Mouse (Mus musculus) R1 (cell line): Measurements from ENCODE around the gene Emc6.
A peak's percentile ranks its signal among the peaks of the same experiment; 100 is the strongest.

Source experiments
- DNase-seq: peaks from one replicate; pipeline ENCODE4 v3.0.0-alpha.2; 2018; ENCODE audit warnings: low read depth, low spot score

Gene Emc6

GRCm38 (mm10) chr11:73176186-73176585 is 651 bp downstream of the Emc6 start:
- peak; percentile 18 for DNase-seq

DNA sequence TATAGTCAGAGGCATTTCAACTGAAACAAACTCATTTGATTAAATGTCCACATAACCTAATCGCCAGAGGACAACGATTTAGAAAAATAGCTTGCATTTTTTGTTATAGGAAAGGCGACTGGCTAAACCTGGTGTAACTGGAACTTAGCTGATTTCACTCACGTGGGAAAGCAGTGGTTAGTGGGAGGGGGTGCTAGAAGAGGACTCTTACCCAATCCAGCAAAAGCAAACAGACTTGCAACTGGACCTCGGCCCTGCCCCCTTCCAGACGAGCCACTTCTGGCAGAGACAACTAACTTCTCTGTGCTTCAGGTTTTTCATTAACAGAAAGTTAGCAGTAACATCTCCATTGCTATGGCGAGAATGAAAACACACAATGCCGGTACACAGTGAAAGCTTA is 1.2 kb downstream of the Emc6 start:
- peak; percentile 40 for DNase-seq

GRCm38 (mm10) chr11:73172186-73172585 is 4.7 kb downstream of the Emc6 start:
- no peak for DNase-seq

DNA sequence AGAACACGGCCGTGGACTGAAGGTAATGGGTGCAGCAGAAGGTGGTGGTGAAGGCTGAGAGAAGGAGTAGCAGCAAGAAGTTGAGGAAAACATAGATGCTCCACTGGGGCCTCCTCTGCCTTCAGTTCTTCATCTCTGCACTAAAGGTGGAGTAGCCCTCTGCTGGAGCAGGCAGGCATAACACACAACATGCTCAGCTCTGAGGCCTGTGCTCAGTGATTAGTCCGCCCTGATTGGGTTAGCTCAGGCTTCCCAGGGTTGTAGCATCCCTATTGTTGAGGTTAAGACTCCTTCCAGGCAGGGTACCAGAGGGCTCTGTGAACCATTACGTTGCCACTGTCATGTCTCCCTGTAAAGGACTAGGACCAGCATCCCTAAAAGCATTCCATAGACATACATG is 7.6 kb downstream of the Emc6 start:
- peak; percentile 92 for DNase-seq

DNA sequence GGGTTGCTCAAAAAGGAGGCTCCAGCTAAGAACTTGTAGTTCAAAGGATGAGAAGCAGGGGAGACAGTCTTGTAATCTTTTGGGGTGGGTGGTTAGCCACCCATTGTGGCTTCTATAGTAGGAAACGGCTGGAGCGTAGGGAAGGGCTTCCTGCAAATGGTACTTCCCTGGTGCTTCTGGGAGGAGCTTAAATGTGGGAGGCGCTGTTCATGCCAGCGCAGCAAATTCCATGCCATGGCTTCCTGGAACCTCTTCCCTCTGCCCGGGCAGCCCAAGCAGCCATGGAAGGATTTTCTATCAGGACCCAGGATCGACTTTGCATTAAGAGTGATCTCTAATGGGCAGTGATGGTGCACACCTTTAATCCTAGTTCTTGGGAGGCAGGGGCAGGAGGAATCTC is 8.3 kb downstream of the Emc6 start:
- peak; percentile 64 for DNase-seq

DNA sequence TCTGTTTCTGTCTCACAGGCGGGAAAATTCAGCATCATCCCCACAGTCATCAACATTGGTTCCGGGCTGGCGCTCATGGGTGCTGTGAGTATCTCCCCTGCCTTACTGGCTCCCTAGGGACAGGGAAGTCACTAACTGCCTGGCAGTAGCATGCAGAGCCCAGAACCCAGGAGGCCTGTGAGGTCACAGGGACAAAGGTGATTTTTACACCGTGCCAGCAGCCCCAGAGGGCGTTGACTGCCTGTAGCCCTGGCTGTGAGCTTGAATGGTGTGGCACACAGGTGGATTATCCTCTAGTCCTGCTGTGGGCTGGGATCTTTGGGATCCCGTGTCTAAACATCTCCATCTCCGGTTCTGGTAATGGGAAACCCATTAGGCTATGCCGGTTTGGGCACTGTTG is 8.8 kb downstream of the Emc6 start:
- DNase-seq, result no peak

DNA sequence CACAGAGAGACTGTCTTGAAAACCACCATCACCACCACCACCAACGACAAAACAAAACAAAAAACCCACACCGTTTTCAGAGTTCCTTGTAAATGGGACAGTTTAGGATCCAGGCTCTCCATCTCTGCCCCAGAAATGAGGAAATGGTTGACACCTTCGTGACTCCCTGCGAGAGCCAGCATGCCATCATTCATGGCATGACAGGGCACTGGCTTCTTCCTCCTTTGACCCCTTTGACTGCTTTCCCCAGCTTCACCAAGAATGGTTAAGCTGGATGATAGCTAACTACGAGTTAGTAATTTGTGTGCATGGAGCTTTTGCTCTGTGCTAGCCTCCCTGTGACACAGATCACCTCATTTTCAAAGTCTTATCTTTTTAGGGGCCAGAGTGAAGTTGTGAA is 14.6 kb downstream of the Emc6 start:
- no peak for DNase-seq

DNA sequence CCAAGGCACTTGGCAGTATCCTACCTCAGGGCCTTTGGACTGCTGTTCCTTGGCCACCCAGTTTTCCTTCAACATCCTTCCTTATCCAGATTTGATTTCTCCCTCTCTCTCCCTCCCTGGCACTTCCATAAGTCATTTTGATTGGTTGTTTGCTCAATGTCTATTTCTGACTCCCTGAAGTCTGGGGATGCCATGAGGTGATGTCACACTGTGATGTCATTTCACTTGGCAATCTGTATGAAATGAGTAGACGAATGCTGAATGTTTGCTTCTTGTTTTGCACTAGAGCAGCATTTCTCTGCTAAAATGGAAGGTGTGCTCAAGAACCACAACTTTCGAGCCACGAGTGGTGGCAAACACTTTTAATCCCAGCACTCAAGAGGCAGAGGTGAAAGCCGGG is 15.2 kb downstream of the Emc6 start:
- DNase-seq, result no peak

DNA sequence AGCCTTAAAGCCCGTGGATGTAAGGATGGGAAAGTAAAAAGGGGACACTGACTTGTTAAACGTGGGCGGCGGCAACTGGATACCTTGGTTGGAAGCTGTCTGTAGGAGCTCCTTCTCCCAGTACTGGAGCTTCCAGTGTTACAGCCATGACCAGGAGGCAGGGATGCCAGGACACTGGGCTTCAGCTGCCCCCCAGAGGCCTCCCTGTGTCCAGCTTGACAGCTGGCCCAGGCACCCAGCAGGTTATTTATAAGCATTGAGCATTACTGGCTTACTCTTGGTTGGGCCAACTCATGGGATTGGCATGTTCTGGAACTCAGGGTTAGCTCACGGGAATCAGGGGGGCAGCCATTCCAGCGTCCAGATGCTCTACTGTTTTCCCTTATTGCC is 16.0 kb downstream of the Emc6 start:
- DNase-seq, result no peak

DNA sequence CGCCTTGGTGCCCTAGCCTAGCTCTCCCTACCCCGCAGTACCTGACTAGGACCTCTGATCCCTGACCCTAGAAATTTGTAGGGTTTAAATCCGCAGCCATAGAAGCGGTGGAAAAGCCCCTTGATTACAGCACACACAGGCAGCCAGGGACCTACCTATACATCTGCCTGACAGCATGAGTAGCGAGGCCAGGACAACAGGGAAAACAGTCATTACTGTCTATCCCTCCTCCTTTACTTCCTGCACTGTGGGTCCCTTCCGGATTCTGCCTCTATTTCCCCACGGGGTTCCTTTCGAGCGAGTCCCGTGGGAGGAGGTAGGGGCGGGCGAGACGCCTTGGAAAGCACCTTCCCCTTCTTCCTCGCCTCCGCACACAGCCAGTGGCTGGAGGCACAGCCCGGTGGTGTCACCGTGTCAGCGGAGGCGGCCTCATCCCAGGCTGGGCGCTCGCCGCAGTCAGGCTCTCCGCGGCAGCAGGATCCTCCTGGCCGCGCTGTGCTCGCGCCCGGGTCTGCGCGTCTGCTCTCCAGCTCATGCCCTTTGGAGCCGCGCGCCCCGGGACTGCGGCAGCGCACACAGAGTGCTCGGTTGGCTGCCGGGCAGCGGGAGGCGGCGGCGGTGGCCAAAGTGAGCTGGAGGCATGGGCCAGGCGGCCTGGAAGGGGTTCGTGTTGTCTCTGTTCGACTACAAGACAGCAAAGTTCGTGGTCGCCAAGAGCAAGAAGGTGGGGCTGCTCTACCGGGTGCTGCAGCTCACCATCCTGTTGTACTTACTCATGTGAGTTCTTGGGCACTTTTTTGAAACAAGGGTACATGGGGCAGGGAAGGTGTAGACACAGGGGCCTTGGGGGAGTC is 16.7 kb downstream of the Emc6 start, which contains the start of gene P2rx5:
P2rx5 (plus strand) TSS at position 465 of the 854 bp plus-strand sequence.
- peak; percentile 71 for DNase-seq

- no peak for DNase-seq
These were observed 21.8 kb downstream of the Emc6 start for GRCm38 (mm10) chr11:73155071-73155470.

- peak; percentile 46 for DNase-seq
These were observed 28.6 kb downstream of the Emc6 start for GRCm38 (mm10) chr11:73148209-73148608.

- peak; percentile 80 for DNase-seq
These were observed 29.9 kb downstream of the Emc6 start for GRCm38 (mm10) chr11:73146975-73147365.

DNA sequence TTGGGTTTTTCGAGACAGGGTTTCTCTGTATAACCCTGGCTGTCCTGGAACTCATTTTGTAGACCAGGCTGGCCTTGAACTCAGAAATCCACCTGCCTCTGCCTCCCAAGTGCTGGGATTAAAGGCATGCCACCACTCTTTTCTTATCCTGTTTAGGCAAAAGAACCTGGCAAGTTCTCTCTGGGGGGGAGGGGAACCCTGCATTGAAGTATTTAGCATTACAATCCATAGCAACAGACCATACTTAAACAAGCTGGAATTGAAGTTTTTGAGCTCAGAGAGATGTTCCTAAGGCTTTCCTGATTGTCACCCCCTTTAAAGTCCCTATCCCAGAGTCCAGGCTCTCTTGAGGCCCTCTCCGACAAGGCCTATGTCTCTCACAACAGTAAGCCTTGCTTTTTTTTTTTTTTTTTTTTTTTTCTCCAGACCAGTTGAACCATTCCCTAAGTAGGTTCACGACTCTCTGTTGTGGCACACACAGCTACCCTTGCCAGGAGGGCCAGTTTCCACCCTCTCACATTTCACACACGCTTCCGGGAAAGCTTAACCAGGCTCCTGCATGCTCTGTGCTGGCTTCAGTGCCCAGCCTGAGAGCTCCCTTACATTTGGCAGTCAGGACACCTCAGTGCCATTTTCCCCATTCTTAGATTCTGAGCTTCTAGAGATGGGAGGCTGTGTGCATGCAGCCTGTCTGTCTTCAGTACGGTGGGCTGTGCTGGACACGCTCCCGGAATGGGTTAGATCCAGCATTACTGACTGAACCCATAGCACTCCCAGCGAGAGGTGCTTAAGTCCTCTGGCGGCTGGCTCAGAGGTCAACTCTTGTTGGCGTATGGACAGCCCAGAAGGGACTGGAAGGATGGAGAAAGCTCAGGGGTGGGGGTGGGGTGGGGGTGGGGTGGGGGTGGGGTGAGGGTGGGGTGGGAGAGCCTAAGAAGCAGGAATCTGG is 30.5 kb downstream of the Emc6 start:
- peak; percentile 93 for DNase-seq

GRCm38 (mm10) chr11:73144261-73144681 is 32.6 kb downstream of the Emc6 start:
- DNase-seq, result peak; percentile 61

- peak; percentile 95 for DNase-seq
These were observed 39.0 kb downstream of the Emc6 start, which contains the start of gene Haspin for GRCm38 (mm10) chr11:73137591-73138501. Gene Haspin (minus strand): TSS chr11:73138294.

- no peak for DNase-seq
These were observed 39.7 kb downstream of the Emc6 start for GRCm38 (mm10) chr11:73137116-73137515.

- DNase-seq, result no peak
These were observed 40.2 kb downstream of the Emc6 start for GRCm38 (mm10) chr11:73136587-73136986.

- DNase-seq, result no peak
These were observed 42.6 kb downstream of the Emc6 start for GRCm38 (mm10) chr11:73134222-73134621.

DNA sequence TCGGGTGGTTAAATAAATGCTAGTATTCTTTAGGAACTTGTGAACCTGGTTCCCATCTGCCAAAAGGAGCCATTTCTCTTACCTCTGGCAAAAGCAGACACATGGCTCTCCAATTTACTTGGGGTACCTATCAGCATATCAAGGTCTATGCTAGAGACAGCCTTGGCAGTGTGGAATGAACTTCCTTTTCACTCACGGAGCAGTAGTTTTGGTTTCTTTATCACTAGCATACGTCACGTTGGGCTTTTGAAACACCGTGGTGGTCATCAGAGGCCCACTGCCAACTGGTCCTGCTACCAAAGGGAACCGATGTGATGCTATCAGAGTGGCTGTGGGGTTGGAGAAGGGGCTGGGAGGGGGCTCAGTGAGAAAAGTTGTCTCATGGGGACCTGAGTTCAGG is 43.8 kb downstream of the Emc6 start:
- DNase-seq, result no peak

- peak; percentile 71 for DNase-seq
These were observed 45.8 kb downstream of the Emc6 start for GRCm38 (mm10) chr11:73131020-73131419.
